Mouse (Mus musculus) myocyte (in vitro differentiated cells): Measurements from ENCODE around the gene Cipc. TPM values are rescaled to one million over a fixed set of nuclear protein-coding genes. Genes with fewer than 3 reads are reported as not detected.

ENCODE experiments used
- H3K27me3 ChIP-seq: one replicate; pipeline ENCODE4 v1.6.1; 2011; ENCODE audit not compliant: control insufficient read depth, insufficient read depth, insufficient read length
- H3K36me3 ChIP-seq: one replicate; pipeline ENCODE4 v1.6.1; 2011; ENCODE audit not compliant: control insufficient read depth, insufficient read depth
- H3K4me2 ChIP-seq: one replicate; pipeline ENCODE4 v1.6.1; 2011; ENCODE audit warnings: low read depth, control low read depth
- H3K4me3 ChIP-seq: one replicate; pipeline ENCODE4 v1.5.1; 2011; ENCODE audit warnings: mild to moderate bottlenecking, control low read depth, moderate library complexity
- H3K79me2 ChIP-seq: one replicate; pipeline ENCODE4 v1.6.1; 2011; ENCODE audit not compliant: control insufficient read depth, insufficient read depth
- H3ac ChIP-seq: one replicate; pipeline ENCODE4 v1.6.1; 2011; ENCODE audit not compliant: control insufficient read depth, insufficient read length
- CEBPB ChIP-seq: IDR thresholded peaks from 2 replicates; pipeline ENCODE4 v1.6.1; 2011; ENCODE audit warnings: mild to moderate bottlenecking, moderate library complexity; ENCODE audit not compliant: poor library complexity, insufficient read depth, severe bottlenecking
- E2F4 ChIP-seq: IDR thresholded peaks from one replicate; pipeline ENCODE4 v1.6.1; 2011; ENCODE audit warnings: mild to moderate bottlenecking, control low read depth, moderate library complexity; ENCODE audit not compliant: insufficient read depth
- MAX ChIP-seq: IDR thresholded peaks from one replicate; pipeline ENCODE4 v1.6.1; 2011; ENCODE audit warnings: low read depth, mild to moderate bottlenecking, control low read depth
- MYOD1 ChIP-seq, 3 experiments: IDR thresholded peaks; one replicate each; pipeline ENCODE4 v1.6.1; 2011; ENCODE audit warnings: control low read depth in 2 of 3, low read depth in 2 of 3, mild to moderate bottlenecking in 2 of 3, moderate library complexity in 1 of 3; ENCODE audit not compliant: insufficient read length in 2 of 3, control insufficient read depth in 1 of 3
- MYOG ChIP-seq, 3 experiments: IDR thresholded peaks; one replicate each; pipeline ENCODE4 v1.6.1; 2011; ENCODE audit warnings: control low read depth in 2 of 3, low read depth in 2 of 3, mild to moderate bottlenecking in 2 of 3; ENCODE audit not compliant: insufficient read length in 2 of 3, control insufficient read depth in 1 of 3, insufficient read depth in 1 of 3
- POLR2A ChIP-seq: IDR thresholded peaks from one replicate; pipeline ENCODE4 v1.6.1; 2011; ENCODE audit warnings: low read depth, mild to moderate bottlenecking, control low read depth, moderate library complexity; ENCODE audit not compliant: insufficient read length
- POLR2AphosphoS2 ChIP-seq: IDR thresholded peaks from one replicate; pipeline ENCODE4 v1.6.1; 2011; ENCODE audit warnings: low read depth, control low read depth; ENCODE audit not compliant: insufficient read length
- REST ChIP-seq: IDR thresholded peaks from one replicate; pipeline ENCODE4 v1.6.1; 2011; ENCODE audit warnings: mild to moderate bottlenecking, control low read depth, moderate library complexity; ENCODE audit not compliant: insufficient read depth, insufficient read length
- SRF ChIP-seq: IDR thresholded peaks from one replicate; pipeline ENCODE4 v1.6.1; 2011; ENCODE audit warnings: low read depth; ENCODE audit not compliant: control insufficient read depth, insufficient read length
- TCF12 ChIP-seq: IDR thresholded peaks from one replicate; pipeline ENCODE4 v1.6.1; 2011; ENCODE audit warnings: mild to moderate bottlenecking, control low read depth; ENCODE audit not compliant: poor library complexity, insufficient read depth, severe bottlenecking
- TCF3 ChIP-seq: IDR thresholded peaks from one replicate; pipeline ENCODE4 v1.6.1; 2011; ENCODE audit warnings: low read depth, control low read depth; ENCODE audit not compliant: insufficient read length
- USF1 ChIP-seq: IDR thresholded peaks from one replicate; pipeline ENCODE4 v1.6.1; 2011; ENCODE audit warnings: low read depth, mild to moderate bottlenecking, control low read depth, moderate library complexity
- polyA plus RNA-seq: library from polyadenylated mRNA; unstranded; fragments of >200 nt; fragmentation: generic; extraction: Trizol; gene quantifications from one replicate; pipeline ENCODE4 v1.2.1, GENCODE M21; 2012; ENCODE audit warnings: missing spikeins

The Cipc gene
- 14.7 TPM for polyA plus RNA-seq

GRCm38 (mm10) chr12:86946862-86947574, at the start of gene Cipc:
Gene Cipc, plus strand, starts transcription at chr12:86947043.
- H3K27me3 ChIP-seq = no peaks in the 10 kb centered on the region
- TF ChIP-seq CEBPB (no peak), MAX (peak; percentile 61), MYOD1 (IDR thresholded peaks at IDR 0.05; ENCODE audit: control insufficient read depth in 1 of 3, insufficient read length in 2 of 3, low read depth in 2 of 3) (peak in 1 of 3 experiments; percentile 34), TCF12 (no peak), SRF (peak; percentile 24), POLR2A (peak; percentile 59), TCF3 (no peak), REST (no peak), USF1 (peak; percentile 97), POLR2AphosphoS2 (peak; percentile 86), MYOG (IDR thresholded peaks at IDR 0.05; ENCODE audit: control insufficient read depth in 1 of 3, insufficient read depth in 1 of 3, insufficient read length in 2 of 3, low read depth in 2 of 3) (peak in 1 of 3 experiments; percentile 23), E2F4 (no peak)
- H3K79me2 ChIP-seq = peaks cover 41% of the 10 kb centered on the region
- H3K36me3 ChIP-seq = peaks cover under 1% of the 10 kb centered on the region
- peak within 1 kb of the TSS; percentile 97 for H3K4me2 ChIP-seq
- H3ac ChIP-seq = peak within 1 kb of the TSS; percentile 72
- H3K4me3 ChIP-seq = peak within 1 kb of the TSS; percentile 81

- TF ChIP-seq MYOD1 (IDR thresholded peaks at IDR 0.05; ENCODE audit: control insufficient read depth in 1 of 3, insufficient read length in 2 of 3, low read depth in 2 of 3) (peak in 2 of 3 experiments; percentile 90 to 96), USF1 (no peak), POLR2AphosphoS2 (no peak), E2F4 (no peak), MYOG (IDR thresholded peaks at IDR 0.05; ENCODE audit: control insufficient read depth in 1 of 3, insufficient read depth in 1 of 3, insufficient read length in 2 of 3, low read depth in 2 of 3) (peak; percentile 86 to 98 (median 94)), TCF3 (peak; percentile 85), TCF12 (peak; percentile 89), REST (no peak), SRF (no peak), MAX (no peak), CEBPB (no peak), POLR2A (no peak)
- no peaks in the 10 kb centered on the region for H3K27me3 ChIP-seq
- H3K79me2 ChIP-seq = peaks cover 8% of the 10 kb centered on the region
- H3ac ChIP-seq = peak overlapping the region; percentile 23
- peak overlapping the region; percentile 70 for H3K4me3 ChIP-seq
- no peaks in the 10 kb centered on the region for H3K36me3 ChIP-seq
- H3K4me2 ChIP-seq = peak overlapping the region; percentile 94
These were observed 49.0 kb upstream of the Cipc start for GRCm38 (mm10) chr12:86897769-86898273.

- Histone ChIP-seq H3K4me3 (peak overlapping the region; percentile 70), H3K79me2 (peaks cover 8% of the 10 kb centered on the region), H3ac (no peak overlapping the region), H3K27me3 (no peaks in the 10 kb centered on the region), H3K4me2 (peak overlapping the region; percentile 94), H3K36me3 (no peaks in the 10 kb centered on the region)
- no peak for TF ChIP-seq E2F4
These were observed 48.4 kb upstream of the Cipc start for GRCm38 (mm10) chr12:86898448-86898847.

- H3K4me3 ChIP-seq = no peak overlapping the region
- H3K36me3 ChIP-seq = peaks cover 5% of the 10 kb centered on the region
- H3K4me2 ChIP-seq = peak overlapping the region; percentile 94
- peaks cover 8% of the 10 kb centered on the region for H3K79me2 ChIP-seq
- H3ac ChIP-seq = no peak overlapping the region
- H3K27me3 ChIP-seq = no peaks in the 10 kb centered on the region
- TF ChIP-seq TCF12 (peak; percentile 24), USF1 (no peak), MYOD1 (IDR thresholded peaks at IDR 0.05; ENCODE audit: control insufficient read depth in 1 of 3, insufficient read length in 2 of 3, low read depth in 2 of 3) (peak in 1 of 3 experiments; percentile 20), CEBPB (peak; percentile 77)
These were observed 47.2 kb upstream of the Cipc start for GRCm38 (mm10) chr12:86899461-86900179.
